Mouse (Mus musculus) heart, postnatal 10 days (tissue): ENCODE results near the gene Il18. TPM values are rescaled to one million over a fixed set of nuclear protein-coding genes. Genes with fewer than 3 reads are reported as not detected.

Experiments
- DNase-seq, 2 experiments: peaks; one replicate each; pipeline ENCODE4 v3.0.0; 2021
- intact Hi-C: fragments of 180-260 bp; cut with DNase I; formaldehyde crosslinking; loops from one replicate; pipeline ENCODE4 v1.15.1; 2025
- total RNA-seq, 2 experiments: library from RNA; stranded (reverse); gene quantifications; 2 replicates each; pipeline ENCODE4 v1.2.3; 2021

The Il18 gene
- 1 to 10 TPM; 1.3 to 2.5 TPM for total RNA-seq

DNA sequence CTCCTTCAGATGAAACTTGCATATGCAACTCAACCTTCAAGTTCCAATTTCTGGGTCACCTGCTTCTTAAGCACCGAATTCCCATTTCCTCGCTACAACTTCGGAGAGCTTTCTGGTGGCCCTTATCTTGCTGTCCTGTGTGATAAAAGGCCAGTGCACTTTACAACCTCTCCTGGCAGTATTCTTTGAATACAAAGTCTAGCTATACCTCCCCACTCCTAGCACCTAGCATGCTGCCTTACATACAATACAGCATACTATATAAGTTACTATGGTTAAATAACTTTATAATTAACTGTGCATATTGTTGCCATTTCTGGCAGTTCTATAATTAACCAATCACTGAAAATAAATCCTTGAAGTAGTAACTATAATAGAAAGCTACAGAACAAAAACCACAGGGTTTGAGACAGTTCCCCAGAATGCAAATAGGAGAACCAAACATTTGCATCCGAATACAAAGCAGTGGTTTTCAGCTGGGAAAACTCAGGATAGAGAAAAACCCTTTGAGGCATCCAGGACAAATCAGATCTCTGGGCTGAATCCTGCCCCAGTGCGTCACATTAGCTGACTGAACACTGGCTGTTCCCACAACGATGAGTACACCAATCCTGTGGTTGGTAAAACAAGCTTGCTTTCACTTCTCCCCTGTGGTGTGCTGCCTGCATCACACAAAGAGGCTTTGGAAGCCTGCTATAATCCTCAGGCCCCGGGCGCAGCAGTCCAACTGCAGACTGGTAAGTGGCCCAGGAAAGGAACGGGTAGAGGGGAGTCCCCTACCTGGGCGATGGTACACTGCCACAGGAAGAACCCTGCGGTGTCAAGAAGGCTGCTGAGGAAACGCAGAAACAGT lies at the start of gene Il18:
Gene Il18 (plus strand): TSS at position 587 of the 853 bp plus-strand sequence.
- intact Hi-C loops: no loop called here
- peak in 1 of 2 experiments; percentile 23 for DNase-seq

DNA sequence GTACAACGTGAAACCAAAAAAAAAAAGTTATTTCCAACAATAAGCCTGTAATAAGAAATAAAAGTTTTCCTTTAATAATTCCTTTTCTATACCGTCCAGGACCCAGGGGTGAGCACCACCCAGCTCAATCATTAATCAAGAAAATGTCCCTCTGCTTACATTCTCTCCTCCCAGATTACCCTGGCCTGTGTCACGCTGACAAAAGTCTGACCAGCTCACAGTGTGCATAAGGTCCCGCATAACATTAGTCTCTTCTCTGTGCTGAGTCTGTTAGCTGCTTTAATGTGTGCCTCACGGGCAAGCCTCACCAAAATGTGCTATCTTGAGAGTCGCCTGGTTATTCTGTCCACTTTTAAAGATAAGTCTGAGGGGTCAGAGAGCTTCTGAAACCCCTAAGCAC lies 49.2 kb upstream of the Il18 start:
- no peak for DNase-seq
- intact Hi-C loops: no loop called here

- intact Hi-C loops: no loop called here
- DNase-seq: no peak
These were observed 47.1 kb upstream of the Il18 start for GRCm38 (mm10) chr9:50507570-50507969.

DNA sequence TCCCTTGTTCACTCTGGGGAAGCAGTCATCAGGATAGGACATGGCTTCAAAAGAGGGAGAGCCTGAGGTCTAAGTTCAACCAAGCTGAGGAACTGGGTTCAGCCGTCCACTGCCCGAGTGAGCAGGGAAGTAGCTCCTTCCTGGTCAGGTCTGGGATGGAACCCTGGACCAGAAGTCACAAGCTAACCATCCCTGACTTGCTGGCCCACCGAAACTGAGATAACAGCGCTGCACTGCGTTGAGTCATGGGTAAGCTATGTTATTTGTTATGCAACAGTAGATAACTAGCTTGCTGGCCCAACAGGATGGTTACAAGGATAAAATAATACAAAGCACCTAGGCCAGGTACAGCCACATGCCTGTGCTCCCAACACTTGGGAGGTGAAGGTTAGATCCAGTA lies 39.2 kb upstream of the Il18 start:
- no peak for DNase-seq
- intact Hi-C loops: no loop called here

DNA sequence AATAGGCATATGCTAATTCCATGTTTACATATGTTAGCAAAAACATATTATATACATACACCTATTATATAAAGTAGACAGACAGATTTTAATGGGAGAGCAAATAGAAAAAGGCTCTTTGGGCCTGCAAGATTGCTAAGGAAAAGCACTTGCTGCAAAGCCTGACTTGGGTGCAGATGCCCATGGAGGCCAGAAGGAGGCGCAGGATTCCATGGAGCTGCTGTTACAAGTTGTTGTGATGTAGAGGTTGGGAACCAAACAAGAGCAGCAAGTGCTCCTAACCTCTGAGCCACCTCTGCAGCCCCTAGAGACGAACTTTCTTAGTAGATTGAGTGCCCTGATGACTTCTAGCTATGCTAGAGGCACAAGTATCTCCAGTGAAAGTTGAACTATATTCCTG lies 35.8 kb upstream of the Il18 start:
- DNase-seq: peak; percentile 22 to 46
- intact Hi-C loops: no loop called here

DNA sequence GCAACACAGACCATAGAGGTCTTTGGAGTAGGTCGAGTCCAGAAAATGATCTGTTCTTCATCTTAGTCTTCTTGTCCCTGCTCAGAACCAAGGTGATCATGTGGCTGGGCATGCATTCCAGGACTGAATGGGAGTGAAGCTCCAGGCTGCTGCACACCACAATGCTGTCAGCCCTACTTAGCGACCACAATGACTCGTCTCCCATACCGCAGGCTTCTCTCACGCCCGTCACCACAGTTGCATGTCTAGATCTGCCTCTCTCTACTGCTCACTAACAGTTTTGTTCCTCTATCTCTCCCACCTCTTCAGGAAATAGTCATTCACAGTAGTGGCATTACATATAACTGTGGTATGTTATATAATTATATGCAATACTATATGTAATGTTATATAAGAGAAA lies 33.9 kb upstream of the Il18 start:
- no peak for DNase-seq
- intact Hi-C loops: no loop called here

DNA sequence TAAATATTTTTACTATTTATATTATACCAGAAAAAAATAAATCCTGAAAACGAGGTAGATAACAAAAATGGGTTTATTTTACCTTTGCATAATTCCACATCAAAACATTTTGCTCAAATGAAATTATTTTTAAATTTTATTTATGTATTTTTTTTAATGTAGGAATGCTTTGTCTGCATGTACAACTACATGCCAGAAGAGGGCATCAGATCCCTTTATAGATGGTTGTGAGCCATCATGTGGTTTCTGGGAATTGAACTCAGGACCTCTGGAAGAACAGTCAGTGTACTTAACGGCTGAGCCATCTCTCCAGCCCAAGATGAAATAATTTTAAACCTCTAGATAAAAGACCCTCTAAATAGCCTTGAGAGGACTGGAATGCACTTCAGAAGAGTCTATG lies 33.1 kb upstream of the Il18 start:
- DNase-seq: no peak
- intact Hi-C loops: no loop called here

DNA sequence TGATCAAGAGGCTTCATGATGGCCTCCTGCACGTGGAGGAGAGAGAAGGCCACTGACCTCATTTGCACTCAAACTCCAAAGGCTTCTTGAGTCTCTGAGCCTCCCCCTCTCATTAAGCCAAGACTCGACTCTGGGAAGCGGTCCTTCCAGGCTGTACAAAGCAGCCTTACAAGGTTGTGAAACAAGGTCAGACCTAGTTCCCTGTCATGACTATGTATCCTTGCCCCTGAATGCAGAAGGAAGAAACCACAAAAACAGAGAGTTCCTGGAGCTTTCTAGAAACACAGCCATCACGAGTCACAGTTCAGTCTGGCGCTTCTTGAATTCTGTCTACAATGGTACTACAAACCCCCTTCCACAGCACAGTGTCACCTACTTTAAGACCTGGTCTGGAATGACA lies 32.1 kb upstream of the Il18 start:
- DNase-seq: no peak
- intact Hi-C loops: no loop called here

- DNase-seq: no peak
- intact Hi-C loops: loop anchor here (5.0 kb wide), 1 partner anchor 1038 kb away; the partner anchor contains the start of gene Ttc12
These were observed 29.7 kb upstream of the Il18 start for GRCm38 (mm10) chr9:50524936-50525335.

GRCm38 (mm10) chr9:50525585-50525984 lies 29.0 kb upstream of the Il18 start:
- intact Hi-C loops: loop anchor here (5.0 kb wide), 1 partner anchor 1038 kb away; the partner anchor contains the start of gene Ttc12
- DNase-seq: no peak

GRCm38 (mm10) chr9:50527860-50528259 lies 26.8 kb upstream of the Il18 start:
- intact Hi-C loops: loop anchor here (1.0 to 5.0 kb wide), 3 partner anchors 65 to 1041 kb away; partner anchors contain the start of gene Ttc12
- DNase-seq: peak in 1 of 2 experiments; percentile 21

- intact Hi-C loops: loop anchor here (1.0 to 5.0 kb wide), 3 partner anchors 65 to 1041 kb away; partner anchors contain the start of gene Ttc12
- DNase-seq: peak; percentile 98
These were observed 26.2 kb upstream of the Il18 start, which contains the start of gene Pts for GRCm38 (mm10) chr9:50528293-50528892. Pts (minus strand) TSS chr9:50528724.

DNA sequence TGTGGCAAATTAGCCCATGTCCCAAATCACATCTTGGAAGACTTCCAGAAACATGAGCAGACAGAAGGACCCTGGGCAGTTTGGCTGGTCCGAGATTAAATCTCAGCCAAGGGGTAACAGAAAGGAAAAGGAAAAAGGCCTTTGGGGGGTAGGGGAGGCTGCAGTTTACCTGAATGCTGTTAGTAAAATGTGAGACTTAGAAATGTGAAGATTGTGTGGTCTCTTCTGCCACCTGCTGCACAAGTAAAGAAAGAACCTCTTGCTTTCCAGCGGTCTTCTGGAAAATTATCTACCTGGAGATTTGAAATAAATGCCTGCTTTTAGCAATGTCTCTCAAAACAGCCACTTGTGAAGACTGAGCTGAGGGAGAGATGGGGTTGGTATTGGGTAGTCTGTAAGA lies 23.7 kb upstream of the Il18 start:
- peak; percentile 42 to 59 for DNase-seq

GRCm38 (mm10) chr9:50533328-50533727 lies 21.3 kb upstream of the Il18 start:
- intact Hi-C loops: loop anchor here (5.0 kb wide), 1 partner anchor 201 kb away; no protein-coding TSS in a partner anchor
- no peak for DNase-seq

More for the DNA sequence above, 23.7 kb upstream of the Il18 start:
- intact Hi-C loops: loop anchor here (5.0 kb wide), 1 partner anchor 199 kb away; no protein-coding TSS in a partner anchor

DNA sequence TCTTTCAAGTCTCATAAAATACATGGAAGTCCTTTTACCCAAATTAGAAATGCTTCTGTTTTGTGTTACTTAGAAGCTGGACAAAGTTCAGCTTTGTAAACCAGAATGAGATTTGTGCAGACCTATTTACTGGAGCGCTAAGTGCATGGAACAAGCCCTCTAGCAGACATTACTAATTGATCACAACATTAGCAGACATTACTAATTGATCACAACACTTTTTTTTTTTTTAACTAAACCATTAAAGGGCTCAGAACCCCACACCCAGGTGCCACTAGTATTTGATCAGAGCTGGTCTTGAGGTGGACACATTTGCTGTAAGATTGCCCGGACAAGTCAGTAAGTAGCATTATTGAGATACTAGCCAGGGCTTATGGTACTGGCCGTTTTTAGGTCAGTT lies 20.8 kb upstream of the Il18 start:
- DNase-seq: no peak
- intact Hi-C loops: loop anchor here (5.0 kb wide), 1 partner anchor 201 kb away; no protein-coding TSS in a partner anchor

- DNase-seq: no peak
- intact Hi-C loops: no loop called here
These were observed 18.7 kb upstream of the Il18 start for GRCm38 (mm10) chr9:50535930-50536329.

DNA sequence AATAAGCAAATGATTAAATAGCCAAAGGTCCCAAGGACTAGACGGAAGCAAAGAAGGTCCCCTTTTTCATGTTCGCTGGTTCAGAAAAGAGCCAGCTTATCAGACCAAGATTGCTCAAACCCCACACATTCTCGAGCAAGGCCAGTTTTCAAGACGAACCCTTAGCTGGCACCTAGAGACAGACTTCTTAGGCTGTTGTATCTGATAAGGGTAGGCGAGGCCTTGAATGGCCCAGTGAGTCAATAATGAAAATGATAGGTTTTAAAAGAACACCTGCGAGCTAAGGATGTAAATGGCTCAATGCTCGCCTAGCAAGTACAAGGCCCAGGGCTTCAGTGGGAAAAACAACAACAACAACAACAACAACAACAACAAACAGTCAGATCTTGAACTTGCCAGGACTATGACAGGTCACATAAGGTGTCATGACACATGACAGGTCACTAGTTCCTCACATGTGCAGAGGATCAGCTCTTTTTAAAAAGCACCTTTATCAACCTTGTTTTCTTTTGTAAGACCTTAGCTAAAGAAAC lies 18.0 kb upstream of the Il18 start:
- intact Hi-C loops: no loop called here
- no peak for DNase-seq

DNA sequence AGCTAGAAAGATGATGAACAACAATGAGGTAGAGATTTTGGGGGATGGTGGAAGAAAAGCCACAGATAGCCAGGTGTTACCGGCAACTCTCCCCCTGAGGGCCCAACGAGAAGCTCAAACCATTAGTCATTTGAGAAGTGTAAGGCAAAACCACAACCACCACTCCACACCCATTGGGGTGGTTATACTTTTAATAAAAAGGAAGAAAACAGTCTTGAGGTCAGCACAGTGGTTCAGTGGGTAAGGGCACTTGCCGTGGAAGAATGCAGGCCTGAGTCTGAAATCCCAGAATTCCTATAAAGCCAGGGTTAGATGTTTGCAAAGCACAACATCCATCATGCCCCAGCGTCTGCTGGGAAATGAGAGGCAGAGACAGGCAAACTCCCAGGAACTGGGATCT lies 17.3 kb upstream of the Il18 start:
- no peak for DNase-seq
- intact Hi-C loops: no loop called here

DNA sequence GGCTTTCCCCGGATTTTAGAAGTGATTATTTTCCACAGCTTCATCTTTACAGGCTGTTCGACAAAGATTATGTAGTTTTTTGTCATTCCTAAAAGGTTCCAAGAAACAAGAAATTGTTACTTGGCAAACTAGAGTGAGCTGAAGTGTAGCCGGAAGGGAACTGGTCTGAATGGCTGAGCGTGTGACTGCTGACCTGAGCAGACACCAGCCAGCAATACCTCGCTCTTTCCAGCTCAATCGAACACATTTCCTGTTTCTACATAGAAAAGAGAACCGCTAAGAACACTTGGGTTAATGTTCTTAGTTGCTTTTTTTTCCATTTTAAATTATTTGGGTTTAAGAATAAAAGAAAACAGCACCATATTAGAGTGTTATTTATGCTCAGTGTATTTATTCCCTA lies 14.5 kb upstream of the Il18 start:
- no peak for DNase-seq
- intact Hi-C loops: no loop called here

DNA sequence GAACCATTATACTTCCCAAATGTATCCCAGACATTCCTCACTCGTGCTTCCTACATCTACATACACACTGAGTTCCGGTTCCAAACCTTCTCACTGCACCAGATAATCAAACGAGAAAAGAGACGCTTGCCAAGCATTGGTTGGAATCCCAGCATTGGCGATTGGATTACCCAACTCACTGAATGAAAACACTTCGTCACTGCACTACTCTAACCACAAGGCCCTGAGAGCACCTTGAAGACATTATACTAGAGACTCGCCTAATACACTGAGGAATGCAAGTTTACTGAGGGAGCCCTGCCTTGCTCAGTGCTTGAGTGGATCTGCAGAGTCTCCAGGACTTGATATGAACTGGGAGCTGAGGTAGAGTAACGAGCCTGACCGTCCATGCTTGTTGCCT lies 12.2 kb upstream of the Il18 start:
- intact Hi-C loops: no loop called here
- DNase-seq: no peak

DNA sequence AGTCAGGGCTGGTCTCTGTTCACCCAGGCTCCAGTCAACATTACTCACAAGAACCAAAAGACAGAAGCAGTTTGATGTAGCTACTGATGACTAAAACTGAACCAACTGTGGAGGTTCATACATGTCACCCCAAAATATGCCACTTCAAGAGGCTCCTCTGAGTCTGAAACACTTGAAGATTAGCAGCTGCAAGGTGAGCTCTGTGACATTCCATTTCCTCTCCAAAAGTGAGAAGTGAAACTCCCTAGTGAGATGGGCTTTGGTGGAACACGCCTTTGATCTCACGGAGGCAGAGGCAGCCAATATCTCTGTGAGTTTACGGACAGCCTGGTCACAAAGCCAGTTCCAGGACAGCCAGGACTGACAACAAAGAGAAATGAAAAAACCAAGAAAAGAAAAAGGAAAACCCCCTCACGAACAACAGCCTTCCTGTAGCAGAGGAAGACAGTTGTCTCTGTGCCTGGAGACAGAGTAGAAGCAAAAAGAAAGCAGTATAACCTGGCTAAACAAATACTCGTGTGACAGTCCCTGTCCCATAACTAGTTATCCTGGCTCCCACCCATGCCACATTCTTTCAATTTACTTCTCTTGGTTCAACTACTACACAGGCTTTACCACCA lies 6.7 kb upstream of the Il18 start:
- intact Hi-C loops: no loop called here
- no peak for DNase-seq
